Mouse (Mus musculus): Measurements from ENCODE around the gene Dars2.
"Not testable (repeated sequence)": the region's sequence is repeated elsewhere in the genome, so short reads cannot be mapped to it uniquely, and the experiment has no call there.

The Dars2 gene

GRCm38 (mm10) chr1:161035281-161035785 is 35.1 kb downstream of the Dars2 start:
- peak in 1 of 2 experiments; percentile 54 for DNase-seq

DNA sequence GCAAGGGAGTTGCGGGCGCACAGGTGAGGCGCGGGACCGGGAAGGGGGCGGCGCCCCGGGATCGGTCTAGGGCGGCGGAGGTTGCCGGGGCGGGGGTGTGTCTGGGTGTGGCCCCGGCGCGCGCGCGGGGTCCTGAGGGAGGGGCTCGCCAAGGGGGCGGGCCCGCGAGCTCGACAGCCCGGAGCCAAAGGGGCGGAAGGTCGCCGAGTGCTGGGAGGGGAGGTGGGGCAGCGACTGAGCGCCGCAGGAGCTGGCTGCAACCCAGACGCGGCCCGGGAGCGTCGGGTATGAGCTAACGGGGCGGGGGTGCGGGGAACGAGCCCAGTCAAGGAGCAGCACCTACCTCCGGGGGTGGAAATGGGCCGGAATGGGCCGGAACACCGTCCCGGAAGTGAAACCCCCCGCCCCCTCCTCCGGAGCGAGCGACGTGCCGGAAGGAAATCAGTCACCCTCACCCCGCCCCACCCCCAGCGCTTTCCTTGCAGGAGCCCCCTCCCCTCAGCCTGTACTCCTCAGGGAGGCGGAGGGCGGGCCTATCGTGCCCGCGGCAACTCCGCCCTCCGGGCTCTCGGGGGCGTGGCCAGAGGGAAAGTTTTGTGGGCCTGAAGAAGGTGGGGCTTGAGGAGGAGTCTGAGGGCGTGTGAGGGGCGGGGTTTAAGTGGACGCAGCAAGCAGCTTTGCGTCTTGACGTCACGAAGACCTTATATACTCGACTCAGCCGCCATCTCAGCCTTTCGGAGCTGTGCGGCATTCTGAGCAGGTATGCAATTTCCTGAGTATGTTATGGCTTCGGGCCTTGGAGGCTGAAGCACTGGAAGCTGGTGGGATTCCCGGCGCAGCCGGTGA is 35.8 kb downstream of the Dars2 start, which contains the start of gene Zbtb37:
Gene Zbtb37 (minus strand): TSS at position 415 of the 846 bp plus-strand sequence.
- DNase-seq = peak; percentile 99

DNA sequence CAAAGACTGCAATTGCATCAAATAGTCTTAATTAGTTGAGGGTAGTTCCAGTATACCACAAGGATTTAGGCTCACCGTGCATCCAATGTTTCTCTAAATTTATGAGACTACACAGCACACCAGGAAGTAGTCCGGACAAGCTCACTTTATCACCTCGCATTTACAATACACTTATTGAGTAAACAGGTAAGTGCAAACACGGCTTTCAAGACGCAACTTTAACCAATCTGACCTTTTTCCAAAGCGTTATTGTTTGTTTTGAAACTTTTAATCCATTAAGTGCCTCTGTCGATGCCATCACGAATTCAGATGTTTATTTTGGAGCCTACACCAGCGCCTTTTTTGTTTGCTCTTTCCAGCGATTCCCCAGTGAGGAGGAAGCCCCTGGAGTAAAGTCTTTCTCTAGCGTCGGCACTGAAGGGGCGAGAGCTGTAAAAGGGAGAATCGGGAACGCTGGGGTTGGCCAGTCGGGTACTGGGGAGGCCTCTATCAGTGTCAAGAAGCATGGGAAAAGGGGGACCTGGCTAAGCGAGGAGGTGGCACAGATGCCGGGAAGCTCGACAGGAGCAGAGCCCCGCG is 36.5 kb downstream of the Dars2 start:
- no peak for DNase-seq

GRCm38 (mm10) chr1:161032345-161032744 is 38.1 kb downstream of the Dars2 start:
- DNase-seq = no peak

DNA sequence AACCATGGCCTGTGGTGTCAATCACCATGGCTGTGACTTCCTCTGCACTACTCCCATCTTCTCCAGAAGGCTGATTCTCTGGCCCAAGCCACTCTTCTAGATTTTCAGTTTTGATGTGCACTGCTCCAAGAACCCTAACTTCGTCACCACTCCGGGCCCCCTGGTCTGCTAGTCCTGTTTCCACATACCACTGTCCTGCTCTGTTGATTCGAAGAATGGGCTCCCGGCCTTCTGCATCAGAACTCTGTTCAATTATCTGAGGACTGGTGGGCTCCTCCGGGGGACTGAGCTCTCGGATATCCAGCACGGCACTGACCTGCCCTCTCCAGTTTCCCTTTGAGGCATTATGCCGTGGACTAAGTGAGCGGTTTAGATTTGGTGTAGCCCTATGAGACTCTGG is 38.6 kb downstream of the Dars2 start:
- DNase-seq = no peak

DNA sequence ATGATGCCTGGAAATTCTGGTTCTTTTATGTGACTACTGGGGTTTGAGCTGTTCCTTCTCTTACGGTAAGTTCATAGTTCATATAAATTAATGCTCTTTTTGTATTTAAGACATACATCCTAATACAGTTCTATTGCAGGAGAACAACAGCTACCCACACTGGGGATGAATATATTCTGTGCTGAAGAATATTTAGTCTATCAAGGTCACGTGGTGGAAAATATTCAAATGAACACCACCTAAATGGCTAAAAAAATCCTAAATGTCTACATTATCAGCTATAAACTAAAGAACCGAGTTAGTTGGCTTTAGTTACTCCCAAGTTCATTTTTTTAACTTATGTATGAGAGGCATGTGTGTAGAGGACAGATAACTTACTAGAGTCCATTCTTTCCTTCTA is 40.4 kb downstream of the Dars2 start:
- DNase-seq = no peak

GRCm38 (mm10) chr1:161028427-161028826 is 42.0 kb downstream of the Dars2 start:
- DNase-seq = not testable (repeated sequence)

DNA sequence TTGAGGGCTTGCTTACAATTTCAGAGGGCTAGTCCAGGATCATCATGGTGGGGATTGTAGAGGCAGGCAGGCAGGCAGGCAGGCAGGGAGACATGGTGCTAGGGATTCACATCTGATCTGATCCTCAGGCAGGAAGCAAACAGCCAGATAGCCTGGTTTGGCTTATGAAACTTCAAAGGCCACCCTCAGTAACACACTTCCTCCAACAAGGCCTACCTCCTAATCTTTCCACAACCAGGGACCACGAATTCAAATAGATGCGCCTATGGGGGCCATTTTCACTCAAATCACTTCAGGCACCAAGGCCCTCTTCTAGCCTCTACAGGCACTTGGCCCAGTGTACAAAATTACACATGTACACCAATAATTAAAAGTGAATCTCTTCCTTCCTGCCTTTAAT is 43.3 kb downstream of the Dars2 start:
- DNase-seq = no peak

DNA sequence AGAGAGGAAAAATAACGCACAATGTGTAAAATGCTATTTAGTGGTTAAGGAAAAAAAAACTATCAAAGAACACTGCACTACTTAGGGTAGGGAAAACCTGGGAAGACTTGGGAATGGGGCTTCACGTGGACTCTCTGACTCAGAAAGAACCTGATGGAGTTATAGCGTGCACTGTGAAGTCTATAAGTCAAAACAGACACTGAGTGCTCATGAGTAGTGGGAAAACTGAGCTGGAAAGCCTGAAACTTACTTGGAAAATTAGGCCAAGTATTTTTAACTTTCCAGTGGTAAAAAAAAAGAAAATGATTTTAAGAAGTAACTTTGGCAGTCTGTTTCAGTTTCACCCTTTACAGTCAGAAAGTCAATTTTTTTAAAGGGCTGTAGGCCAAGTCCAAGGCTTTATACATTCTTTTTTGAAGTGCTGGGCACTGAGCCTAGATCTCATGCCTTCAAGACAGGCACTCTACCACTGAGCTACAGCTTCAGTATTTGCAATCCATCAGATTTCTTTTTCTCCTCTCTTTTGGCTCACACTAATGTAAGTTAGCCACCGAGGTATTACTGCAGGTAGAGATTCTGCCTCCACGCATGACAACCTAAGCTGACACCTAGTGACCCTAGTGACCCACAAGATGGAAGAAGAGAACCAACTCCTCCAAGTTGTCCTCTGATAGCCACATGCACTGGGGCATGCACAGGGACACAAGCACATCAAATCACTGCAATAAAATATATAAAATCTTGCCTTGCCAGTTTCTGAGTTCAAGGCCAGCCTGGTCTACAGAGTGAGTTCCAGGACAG is 44.8 kb downstream of the Dars2 start:
- DNase-seq = no peak

DNA sequence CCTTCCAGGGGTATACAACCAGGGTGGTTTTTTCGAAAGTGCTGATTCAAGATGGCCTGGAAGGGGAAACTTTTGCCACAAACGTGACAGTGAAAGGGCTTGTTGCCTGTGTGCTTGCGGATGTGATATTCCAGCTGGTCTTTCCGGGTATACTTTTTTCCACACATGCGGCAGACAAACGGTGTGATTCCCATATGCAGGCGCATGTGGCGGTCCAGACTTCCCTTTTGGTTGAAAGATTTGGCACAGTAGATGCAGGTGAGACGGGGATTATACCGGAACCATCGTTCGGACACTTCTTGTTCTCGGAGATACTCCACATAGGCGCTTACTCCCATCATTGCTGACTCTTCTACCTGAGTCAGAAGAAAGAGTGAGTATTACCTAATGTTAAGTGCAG is 50.4 kb downstream of the Dars2 start:
- no peak for DNase-seq

GRCm38 (mm10) chr1:161016378-161016777 is 54.1 kb downstream of the Dars2 start:
- DNase-seq = no peak

GRCm38 (mm10) chr1:161010436-161010835 is 60.0 kb downstream of the Dars2 start:
- no peak for DNase-seq

DNA sequence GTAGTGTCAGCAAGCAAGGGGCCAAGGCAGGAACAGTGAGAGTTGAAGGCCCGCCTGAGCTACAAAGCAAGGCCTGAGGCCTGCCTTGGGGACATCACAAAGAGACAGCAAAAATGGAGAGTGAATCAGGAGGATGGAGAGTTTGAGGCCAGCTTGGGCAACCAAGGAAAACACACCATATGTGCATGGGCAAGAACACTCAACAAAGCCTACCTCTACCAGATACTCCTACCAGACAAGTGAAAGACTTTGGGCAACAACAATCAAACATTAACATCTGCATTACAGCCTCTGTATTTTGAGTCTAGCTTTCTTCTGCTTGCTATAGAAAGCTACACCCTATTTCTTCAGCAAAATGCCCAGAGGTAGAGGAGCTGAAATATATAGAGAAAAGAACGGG is 62.4 kb downstream of the Dars2 start:
- no peak for DNase-seq

DNA sequence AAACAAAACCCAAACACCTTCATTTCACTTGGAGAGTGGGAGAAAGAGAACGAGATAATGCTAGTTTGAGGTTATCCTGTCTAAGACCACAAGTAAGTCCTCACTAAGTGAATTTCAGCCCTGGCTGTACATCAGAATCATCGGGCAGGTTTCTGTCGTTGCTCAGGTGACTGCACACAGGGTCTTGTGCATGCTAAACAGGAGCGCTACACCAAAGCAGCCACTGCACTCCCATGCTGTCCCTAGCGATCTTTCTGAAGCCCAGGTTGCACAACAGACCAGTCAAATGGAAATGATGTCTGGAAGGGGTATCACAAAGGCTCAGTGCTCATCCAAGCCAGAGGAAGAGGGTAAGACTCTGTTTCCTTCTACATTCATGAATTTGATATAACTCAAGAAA is 64.0 kb downstream of the Dars2 start:
- no peak for DNase-seq

DNA sequence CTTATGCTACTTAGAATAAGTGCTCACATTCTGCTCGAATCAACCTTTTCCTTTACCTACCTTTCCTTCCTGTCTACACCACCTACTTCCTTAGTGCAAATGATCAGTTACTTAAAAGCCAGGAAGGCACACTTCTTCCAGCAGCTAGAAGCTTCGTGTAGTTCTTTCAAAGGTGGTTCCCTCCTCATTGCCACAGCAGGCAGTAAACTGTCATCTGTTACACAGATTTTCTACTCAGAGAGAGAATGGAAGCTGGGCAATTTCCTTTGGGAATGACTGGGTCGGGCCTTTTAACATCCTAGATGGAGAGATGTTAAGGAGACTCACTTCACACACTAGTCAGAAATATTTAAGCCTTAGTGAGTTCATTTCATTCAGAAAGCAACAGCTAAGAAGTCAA is 64.9 kb downstream of the Dars2 start:
- no peak for DNase-seq

DNA sequence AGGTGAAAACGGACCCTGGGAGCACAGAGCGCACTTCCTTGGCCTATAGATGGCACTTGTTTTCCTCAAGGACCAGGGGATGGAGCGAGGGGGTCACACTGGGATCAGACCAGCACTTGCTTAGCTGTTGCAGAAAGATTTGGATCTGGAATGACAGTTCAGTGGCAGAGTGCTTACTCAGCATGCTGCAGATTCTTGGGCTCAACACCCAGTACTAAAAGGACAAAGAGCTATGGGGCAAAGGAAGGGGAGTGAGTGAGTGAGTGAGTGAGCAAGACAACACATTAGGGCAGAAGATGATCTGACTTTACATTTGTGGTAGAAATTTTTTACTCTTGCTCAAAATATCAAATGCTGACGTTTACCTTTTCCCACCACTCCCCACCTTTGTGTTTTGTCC is 65.5 kb downstream of the Dars2 start:
- no peak for DNase-seq

DNA sequence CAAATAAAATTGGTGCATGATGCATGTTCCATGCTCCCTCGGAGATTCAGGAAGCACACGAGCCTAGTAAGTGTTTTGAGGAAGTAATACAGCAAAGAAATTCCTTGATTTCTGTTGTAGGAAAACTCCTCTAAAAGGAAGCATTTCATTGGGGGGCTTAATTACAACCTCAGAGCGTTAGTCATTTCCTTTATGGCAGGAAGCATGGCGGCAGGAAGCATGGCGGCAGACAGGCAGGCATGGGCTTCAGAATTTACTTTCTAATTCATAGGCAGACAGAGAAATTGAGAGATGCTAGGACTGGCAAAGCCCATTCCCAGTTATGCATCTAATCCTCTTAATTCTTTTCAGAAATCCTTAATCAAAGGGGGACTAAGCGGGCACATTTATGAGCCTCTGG is 76.6 kb downstream of the Dars2 start:
- no peak for DNase-seq
